Mouse (Mus musculus): ENCODE data around the gene Mnat1. TPM values are rescaled to one million over a fixed set of nuclear protein-coding genes. Genes with fewer than 3 reads are reported as not detected.

The Mnat1 gene
- total RNA-seq, 2 experiments from 2014 or later, result 19.7 to 23.3 TPM

- DNase-seq, result no peak
Measured at GRCm38 (mm10) chr12:73317706-73318686, 194.5 kb downstream of the Mnat1 start.

Other genes with a start within 250 kb of the Mnat1 start
- gene Six6, start 183.8 kb upstream of the Mnat1 start, total RNA-seq (2021), result not detected
- gene 4930447C04Rik, start 182.9 kb upstream of the Mnat1 start, total RNA-seq (2021), result under 1 TPM; 0.13 to 0.26 TPM
- gene Six1, start 69.8 kb upstream of the Mnat1 start, total RNA-seq (2021), result 1 to 10 TPM; 3.2 to 3.3 TPM
- 1 to 10 TPM in 1 of 2 experiments, under 1 TPM in 1; 0.95 to 1.4 TPM for gene Six4, start 10.3 kb upstream of the Mnat1 start, total RNA-seq (2021)
- gene Trmt5, start 163.0 kb downstream of the Mnat1 start, total RNA-seq (2021), result 10 to 100 TPM; 11.3 to 11.6 TPM
- 1 to 10 TPM; 4.7 to 6.2 TPM for gene Slc38a6, start 163.1 kb downstream of the Mnat1 start, total RNA-seq (2021)